Mouse (Mus musculus): ENCODE results near the gene Abcg5.

GRCm38 (mm10) chr17:84677595-84677994, 5.2 kb downstream of the Abcg5 start:
- TF ChIP-seq CTCF (conservative IDR thresholded peaks at IDR 0.05; ENCODE audit: insufficient read depth, insufficient read length, low read depth, low read length) (no peak), POLR2A (IDR thresholded peaks at IDR 0.05; ENCODE audit: low read depth, low read length) (no peak)
